Mouse (Mus musculus) thymus, adult 2 months (tissue): ENCODE measurements around the gene Hist1h1e. TPM values are rescaled to one million over a fixed set of nuclear protein-coding genes. Genes with fewer than 3 reads are reported as not detected.
A peak's percentile ranks its signal among the peaks of the same experiment; 100 is the strongest.
"Not testable (repeated sequence)": the region's sequence is repeated elsewhere in the genome, so short reads cannot be mapped to it uniquely, and the experiment has no call there.

Experiments
- DNase-seq: peaks from one replicate; pipeline ENCODE4 v3.0.0; 2021
- H3K27ac ChIP-seq: fragments of 200-500 bp; 2 replicates; pipeline ENCODE4 v1.5.1; 2012; ENCODE audit warnings: low read length, control low read depth; ENCODE audit not compliant: control insufficient read depth, insufficient read depth
- H3K27me3 ChIP-seq: fragments of 200-500 bp; 2 replicates; pipeline ENCODE4 v1.6.1; 2012; ENCODE audit warnings: mild to moderate bottlenecking, low read length, moderate library complexity, mixed read lengths; ENCODE audit not compliant: control insufficient read depth, insufficient read depth
- H3K36me3 ChIP-seq: fragments of 200-500 bp; 2 replicates; pipeline ENCODE4 v1.6.1; 2012; ENCODE audit warnings: mild to moderate bottlenecking, low read length, moderate library complexity; ENCODE audit not compliant: control insufficient read depth, insufficient read depth
- H3K4me1 ChIP-seq: fragments of 200-500 bp; replicated peaks from 2 replicates; pipeline ENCODE4 v1.6.1; 2012; ENCODE audit warnings: low read length; ENCODE audit not compliant: control insufficient read depth, insufficient read depth
- H3K4me3 ChIP-seq: fragments of 200-500 bp; 2 replicates; pipeline ENCODE4 v1.5.1; 2012; ENCODE audit warnings: mild to moderate bottlenecking, low read length, control low read depth, moderate library complexity; ENCODE audit not compliant: control insufficient read depth, insufficient read depth
- CTCF ChIP-seq: fragments of 200-500 bp; IDR thresholded peaks from 2 replicates; pipeline ENCODE4 v1.5.1; 2012; ENCODE audit warnings: mild to moderate bottlenecking, control low read depth, low read length, moderate library complexity, borderline replicate concordance; ENCODE audit not compliant: control insufficient read depth, poor library complexity, insufficient read depth; ENCODE audit errors: extremely low read depth
- POLR2A ChIP-seq: fragments of 200-500 bp; IDR thresholded peaks from 2 replicates; pipeline ENCODE4 v1.6.1; 2012; ENCODE audit warnings: mild to moderate bottlenecking, low read length, control low read depth, moderate library complexity; ENCODE audit not compliant: control insufficient read depth, poor library complexity, insufficient read depth; ENCODE audit errors: extremely low read depth
- WGBS: fragments of 180-500 bp; shearing (Covaris S2); methylation state at CpG from one replicate; pipeline ENCODE4 v1.1.7; 2018; 5-methylcytosine and 5-hydroxymethylcytosine counted together
- polyA plus RNA-seq: library from polyadenylated mRNA; depleted of rRNA; stranded (reverse); fragments of >200 nt; gene quantifications from 2 replicates; pipeline ENCODE4 v1.2.3, GENCODE M21; 2012; rRNA removed

Hist1h1e gene
- polyA plus RNA-seq: 9.4 and 18.5 TPM in 2 replicates

DNA sequence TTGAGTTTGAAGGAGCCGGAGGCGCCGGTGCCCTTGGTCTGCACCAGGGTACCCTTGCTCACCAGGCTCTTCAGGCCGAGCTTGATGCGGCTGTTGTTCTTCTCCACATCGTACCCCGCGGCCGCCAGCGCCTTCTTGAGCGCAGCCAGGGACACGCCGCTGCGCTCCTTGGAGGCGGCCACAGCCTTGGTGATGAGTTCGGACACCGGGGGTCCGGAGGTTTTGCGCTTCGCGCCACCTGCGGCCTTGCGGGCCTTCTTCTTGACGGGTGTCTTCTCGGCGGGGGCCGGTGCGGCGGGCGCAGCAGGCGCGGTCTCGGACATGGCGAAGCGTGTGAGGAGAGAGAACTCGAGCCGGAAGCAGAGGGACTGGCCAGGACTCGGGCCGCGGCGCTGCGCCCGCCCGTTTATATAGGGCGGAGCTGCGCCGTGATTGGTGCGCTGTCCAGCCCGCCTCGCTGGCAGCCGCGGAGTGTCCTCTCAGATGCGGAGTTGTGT lies at the start of gene Hist1h1e:
Gene Hist1h1e, minus strand, starts transcription at position 384 of the 497 bp plus-strand sequence.
- peak; percentile 86 for DNase-seq
- not testable (repeated sequence) for H3K36me3 ChIP-seq, H3K4me1 ChIP-seq, H3K27me3 ChIP-seq
- TF ChIP-seq CTCF (0 out of 2 replicates have a peak, but pooled peaks have one; percentile 39), POLR2A (peak; percentile 91)
- Histone ChIP-seq H3K27ac (peak within 1 kb of the TSS; percentile 99), H3K4me3 (peak within 1 kb of the TSS; percentile 67)
- under 1% methylated on average over 52 of the region's 53 CpGs for WGBS

DNA sequence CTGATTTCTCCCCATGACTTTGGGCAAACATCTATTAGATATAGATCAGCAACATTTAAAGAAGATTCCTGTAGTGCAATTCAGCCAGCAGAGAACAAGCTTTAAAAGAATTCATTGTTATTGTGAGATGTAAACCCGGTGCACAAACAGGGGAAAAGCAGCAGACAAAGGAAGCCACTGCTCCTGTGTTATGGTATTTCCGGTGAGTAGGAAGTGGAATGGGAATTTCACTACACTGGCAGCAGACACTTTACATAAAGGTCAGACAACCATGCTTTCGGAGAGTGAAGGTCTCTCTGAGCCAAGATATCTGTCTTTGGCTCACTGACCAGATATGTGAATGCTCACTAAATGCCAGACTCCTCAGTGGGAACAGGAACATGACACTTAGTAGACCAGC lies 40.2 kb upstream of the Hist1h1e start:
- Histone ChIP-seq H3K4me1 (no peaks in the 10 kb centered on the region), H3K27ac (no peak overlapping the region), H3K4me3 (no peak overlapping the region), H3K36me3 (no peaks in the 10 kb centered on the region), H3K27me3 (no peaks in the 10 kb centered on the region)
- TF ChIP-seq POLR2A (no peak), CTCF (no peak)
- 68% methylated on average over 3 of the region's 3 CpGs for WGBS
- no peak for DNase-seq

DNA sequence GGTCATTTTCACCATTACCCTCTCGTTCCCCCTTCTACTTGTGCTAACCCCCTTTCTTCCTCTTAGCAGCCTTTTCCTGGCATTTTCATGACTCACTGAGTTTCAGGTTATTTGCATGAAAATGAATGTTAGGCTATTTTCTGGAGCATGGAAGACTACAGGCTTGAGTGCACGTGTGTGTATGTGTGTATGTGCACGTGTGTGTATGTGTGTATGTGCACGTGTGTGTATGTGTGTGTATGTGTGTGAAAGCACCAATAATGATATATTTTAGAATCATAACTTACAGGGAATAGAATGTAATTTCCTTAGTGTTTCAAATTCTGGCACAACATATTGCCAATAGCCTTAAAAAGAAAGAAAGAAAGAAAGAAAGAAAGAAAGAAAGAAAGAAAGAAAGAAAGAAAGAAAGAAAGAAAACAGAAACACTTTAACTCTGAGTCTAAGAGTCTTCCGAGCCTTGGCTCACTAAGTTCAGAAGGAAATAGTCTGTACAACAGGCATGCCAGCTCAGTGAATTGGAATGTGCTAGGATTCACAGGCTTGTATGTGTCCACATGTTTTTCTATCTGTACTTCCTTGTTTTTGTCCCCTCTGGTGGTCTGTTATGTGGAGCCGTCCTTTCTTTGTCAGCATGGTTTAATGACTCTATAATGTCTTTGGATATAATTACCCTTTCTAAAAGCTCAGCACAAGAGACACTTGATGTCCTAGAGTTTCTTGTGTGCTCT lies 37.4 kb upstream of the Hist1h1e start:
- Histone ChIP-seq H3K4me1 (no peaks in the 10 kb centered on the region), H3K36me3 (no peaks in the 10 kb centered on the region), H3K27me3 (no peaks in the 10 kb centered on the region), H3K27ac (no peak overlapping the region), H3K4me3 (no peak overlapping the region)
- 75% methylated on average over 6 of the region's 6 CpGs for WGBS
- DNase-seq: no peak
- TF ChIP-seq POLR2A (no peak), CTCF (no peak)

DNA sequence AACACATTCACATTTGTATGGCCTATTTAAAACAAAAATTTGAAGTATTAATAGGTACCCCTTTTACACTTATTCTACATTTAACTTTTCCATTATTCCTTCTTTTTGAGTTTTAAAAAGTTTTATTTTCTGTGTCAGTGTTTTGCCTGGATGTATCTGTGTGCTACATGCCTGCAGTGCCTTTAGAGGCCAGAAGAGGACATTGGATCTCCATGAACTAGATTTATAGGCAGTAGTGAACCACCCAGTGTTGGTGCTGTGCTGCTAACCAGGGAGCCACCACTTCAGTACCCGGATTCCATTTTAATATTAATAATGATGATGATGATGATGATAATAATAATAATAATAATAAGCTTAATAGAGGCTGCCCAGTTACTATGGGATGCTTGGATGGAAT lies 8.3 kb upstream of the Hist1h1e start:
- DNase-seq: no peak
- H3K27me3 ChIP-seq: no peaks in the 10 kb centered on the region
- H3K4me3 ChIP-seq: no peak overlapping the region
- no peak overlapping the region for H3K27ac ChIP-seq
- 8% methylated on average over 1 of the region's 1 CpGs for WGBS
- TF ChIP-seq POLR2A: no peak
- no peak for TF ChIP-seq CTCF
- H3K4me1 ChIP-seq: no peaks in the 10 kb centered on the region
- no peaks in the 10 kb centered on the region for H3K36me3 ChIP-seq

DNA sequence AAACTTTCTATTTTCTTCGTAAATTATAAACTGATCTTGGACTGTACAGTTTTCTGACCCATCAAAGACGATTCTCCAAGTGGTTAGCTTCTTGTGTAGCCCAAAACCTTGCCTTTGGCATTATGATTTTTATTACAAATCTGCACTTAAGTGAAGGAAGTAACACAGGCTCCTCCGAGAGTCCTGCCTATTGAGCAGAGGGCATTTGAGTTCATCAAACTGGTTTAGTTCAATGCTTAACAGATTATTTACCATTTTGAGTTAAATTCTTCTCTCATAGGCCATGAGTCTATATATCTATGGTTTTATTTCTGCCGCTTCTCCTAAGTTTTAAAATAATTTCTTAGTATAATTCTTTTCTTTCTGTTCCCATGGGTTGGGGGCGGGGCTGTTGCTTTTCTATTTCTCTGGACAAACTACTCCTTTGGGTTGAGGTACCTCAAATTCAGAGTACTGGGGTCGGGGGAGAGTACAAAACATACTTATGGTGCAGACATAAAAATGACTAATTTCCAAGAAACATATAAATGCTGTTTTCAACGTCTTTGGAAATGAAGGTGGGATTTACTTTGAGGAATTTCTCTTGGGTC lies 598 bp upstream of the Hist1h1e start:
- peaks cover 2% of the 10 kb centered on the region; the same call in 1 of the 2 replicates for H3K4me1 ChIP-seq
- H3K27me3 ChIP-seq: no peaks in the 10 kb centered on the region
- 27% methylated on average over 7 of the region's 7 CpGs for WGBS
- no peak for TF ChIP-seq POLR2A
- TF ChIP-seq CTCF: no peak
- no peak overlapping the region; the same call in 1 of the 2 replicates for H3K27ac ChIP-seq
- H3K4me3 ChIP-seq: no peak overlapping the region
- no peaks in the 10 kb centered on the region for H3K36me3 ChIP-seq
- DNase-seq: peak; percentile 23

DNA sequence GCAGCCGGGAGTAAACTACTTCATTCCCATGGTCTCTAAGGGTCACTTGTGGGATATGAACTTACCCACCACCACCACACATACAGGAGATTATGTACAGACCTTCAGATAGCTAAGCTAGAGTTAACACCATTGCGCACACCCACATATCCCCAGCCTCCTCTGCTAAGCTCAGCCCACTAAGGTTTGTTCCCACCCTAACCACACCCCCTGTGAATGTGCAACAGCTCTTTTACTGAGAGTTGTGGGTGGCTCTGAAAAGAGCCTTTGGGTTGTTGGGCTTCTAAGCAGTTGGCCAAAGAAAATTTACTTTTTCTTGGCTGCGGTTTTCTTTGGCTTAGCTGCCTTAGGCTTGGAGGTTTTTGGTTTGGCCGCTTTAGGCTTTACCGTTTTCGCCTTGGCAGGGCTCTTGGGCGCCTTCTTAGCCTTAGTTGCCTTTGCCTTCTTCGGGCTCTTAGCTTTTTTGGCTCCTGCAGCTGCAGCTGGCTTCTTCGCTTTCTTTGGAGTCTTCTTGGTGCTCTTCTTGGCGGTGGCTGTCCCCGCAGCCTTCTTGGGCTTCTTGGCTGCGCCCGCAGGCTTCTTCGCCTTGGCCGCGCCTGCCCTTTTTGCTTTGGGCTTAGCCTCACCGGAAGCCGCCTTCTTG lies 705 bp downstream of the Hist1h1e start:
- Histone ChIP-seq H3K4me1 (peaks cover 2% of the 10 kb centered on the region; the same call in 1 of the 2 replicates), H3K36me3 (no peaks in the 10 kb centered on the region), H3K27me3 (no peaks in the 10 kb centered on the region), H3K27ac (peak overlapping the region; percentile 99), H3K4me3 (peak overlapping the region; percentile 67)
- peak; percentile 70 for DNase-seq
- WGBS: under 1% methylated on average over 18 of the region's 18 CpGs
- TF ChIP-seq POLR2A (no peak), CTCF (no peak)
